Mouse (Mus musculus): ENCODE data around the gene Spata31d1a.
"Not testable (repeated sequence)": the region's sequence is repeated elsewhere in the genome, so short reads cannot be mapped to it uniquely, and the experiment has no call there.

The Spata31d1a gene

DNA sequence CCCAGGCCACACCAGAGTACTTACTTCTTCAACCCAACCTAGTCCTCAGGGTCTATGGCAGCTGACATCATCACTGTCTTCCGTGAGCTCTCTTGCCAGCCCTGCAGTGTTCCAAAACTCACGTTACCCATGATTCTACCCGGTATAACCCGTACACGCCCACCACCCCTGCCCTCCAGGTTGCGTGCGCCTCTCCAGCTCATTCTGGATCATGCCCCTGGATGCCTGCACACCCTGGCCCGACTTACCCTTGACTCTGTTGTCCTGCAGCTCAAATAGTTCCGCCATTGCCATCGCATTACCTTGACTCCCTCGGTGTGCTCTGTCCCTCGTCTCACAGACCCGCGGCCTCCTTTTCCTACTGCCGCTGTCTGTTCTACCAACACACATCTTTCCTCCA is at the start of gene Spata31d1a:
Spata31d1a (minus strand) TSS at position 101 of the 400 bp plus-strand sequence.
- DNase-seq, result no peak

GRCm38 (mm10) chr13:59756906-59757305 is 46.8 kb upstream of the Spata31d1a start:
- peak in 1 of 2 experiments; percentile 14 for DNase-seq

DNA sequence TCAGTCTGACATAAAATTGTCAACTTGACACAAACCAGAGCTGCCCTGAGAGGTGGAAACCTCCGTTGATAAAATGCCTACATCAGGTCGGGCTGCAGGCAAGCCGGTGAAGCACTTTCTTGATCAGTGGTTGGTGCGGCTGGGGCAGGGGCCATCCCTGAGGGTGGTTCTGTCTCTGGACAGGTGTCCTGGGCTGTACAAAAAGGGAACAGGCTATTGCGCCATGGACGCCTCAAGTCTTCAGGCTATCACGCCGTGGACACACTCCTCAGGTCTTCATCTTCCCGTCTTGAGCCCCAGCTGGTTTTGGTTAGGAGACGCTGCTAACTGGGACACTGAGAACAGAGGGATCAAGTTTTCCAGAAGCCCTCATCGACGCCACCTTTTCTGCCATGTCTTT is 40.2 kb upstream of the Spata31d1a start:
- no peak for DNase-seq

GRCm38 (mm10) chr13:59746711-59747110 is 36.6 kb upstream of the Spata31d1a start, which contains the start of gene 1700014D04Rik:
Gene 1700014D04Rik, minus strand, starts transcription at chr13:59746752.
- DNase-seq, result peak; percentile 27 to 33

- DNase-seq, result no peak
Observed at GRCm38 (mm10) chr13:59746164-59746563, 36.0 kb upstream of the Spata31d1a start.

GRCm38 (mm10) chr13:59745462-59745861 is 35.3 kb upstream of the Spata31d1a start:
- DNase-seq, result no peak

DNA sequence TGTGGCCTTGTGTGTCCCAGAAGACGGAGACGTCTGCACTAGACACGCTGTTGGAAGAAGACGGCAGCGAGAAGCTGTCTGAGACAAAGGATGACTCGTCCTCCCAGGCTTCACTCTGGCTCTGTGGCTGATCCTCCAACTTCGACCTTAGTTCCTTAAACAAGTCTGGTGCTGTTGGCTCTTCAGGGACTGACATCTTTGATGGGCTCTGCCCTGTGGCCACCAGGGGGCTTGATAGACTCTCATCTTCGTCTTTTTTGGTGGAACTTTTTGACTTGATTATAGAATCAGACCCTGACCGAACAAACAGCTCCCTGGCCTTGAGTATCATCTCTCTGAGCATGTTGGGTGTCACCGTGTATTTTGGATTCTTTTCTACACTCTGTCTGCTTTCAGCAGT is 31.6 kb upstream of the Spata31d1a start:
- no peak for DNase-seq

- no peak for DNase-seq
Observed at GRCm38 (mm10) chr13:59741096-59741495, 31.0 kb upstream of the Spata31d1a start.

DNA sequence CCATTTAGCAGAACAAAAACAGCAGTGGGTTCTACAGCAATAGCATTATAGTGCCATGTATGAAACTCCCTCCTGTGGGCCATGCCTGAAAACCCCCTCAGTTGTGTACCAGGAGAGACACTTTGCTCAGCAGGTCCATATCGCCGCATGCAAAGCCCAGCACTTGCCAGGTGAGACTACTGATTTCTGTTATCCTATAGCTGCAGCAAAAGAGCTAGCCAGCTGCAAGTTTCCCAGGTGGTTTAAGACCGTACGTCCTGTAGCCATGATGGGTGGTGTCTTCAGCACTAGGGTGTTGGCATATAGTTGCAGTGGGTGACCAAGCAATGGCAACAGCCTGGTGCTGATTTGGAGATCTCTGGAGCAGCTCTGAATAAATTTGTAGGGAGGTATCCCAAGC is 29.3 kb upstream of the Spata31d1a start:
- DNase-seq, result no peak

GRCm38 (mm10) chr13:59738455-59738854 is 28.3 kb upstream of the Spata31d1a start:
- no peak for DNase-seq

DNA sequence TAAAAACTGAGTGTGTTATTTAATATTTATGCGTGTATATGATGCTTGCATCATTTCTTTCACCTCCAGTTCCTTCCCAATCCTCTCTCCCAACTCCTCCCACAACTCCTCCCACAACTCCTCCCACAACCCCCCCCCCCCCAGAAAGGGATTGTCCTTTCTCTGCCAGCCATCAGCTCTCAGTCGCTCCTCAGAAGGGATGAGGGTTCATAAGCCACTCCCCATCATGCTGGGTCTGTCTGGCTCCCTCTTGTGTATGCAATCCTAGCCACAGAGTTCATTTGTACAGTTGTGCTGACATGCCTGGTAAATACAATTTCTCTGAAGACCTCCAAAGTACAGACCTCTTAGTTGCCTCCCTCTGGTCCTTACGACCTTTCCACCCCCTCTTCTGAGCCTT is 25.1 kb upstream of the Spata31d1a start:
- no peak for DNase-seq

DNA sequence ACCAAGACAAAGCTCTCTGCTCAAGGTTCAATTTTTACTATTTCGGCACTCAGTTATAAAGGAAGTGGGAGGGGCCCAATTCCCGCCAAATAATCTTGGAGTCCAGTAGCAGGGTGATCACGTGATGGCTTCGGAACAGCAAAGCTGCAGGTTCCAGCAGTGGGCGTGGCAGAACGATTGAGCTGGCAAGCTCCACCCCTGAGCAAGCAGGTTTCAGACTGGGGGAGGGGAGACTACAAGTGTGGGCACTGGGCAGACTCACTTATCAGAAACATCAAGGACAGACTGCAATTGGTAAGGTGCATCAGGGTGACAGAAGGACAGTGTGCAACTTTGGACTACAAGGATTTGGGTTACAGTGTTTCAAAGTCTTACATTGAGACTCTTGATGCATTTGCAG is 24.2 kb upstream of the Spata31d1a start:
- DNase-seq, result peak in 1 of 2 experiments; percentile 6

DNA sequence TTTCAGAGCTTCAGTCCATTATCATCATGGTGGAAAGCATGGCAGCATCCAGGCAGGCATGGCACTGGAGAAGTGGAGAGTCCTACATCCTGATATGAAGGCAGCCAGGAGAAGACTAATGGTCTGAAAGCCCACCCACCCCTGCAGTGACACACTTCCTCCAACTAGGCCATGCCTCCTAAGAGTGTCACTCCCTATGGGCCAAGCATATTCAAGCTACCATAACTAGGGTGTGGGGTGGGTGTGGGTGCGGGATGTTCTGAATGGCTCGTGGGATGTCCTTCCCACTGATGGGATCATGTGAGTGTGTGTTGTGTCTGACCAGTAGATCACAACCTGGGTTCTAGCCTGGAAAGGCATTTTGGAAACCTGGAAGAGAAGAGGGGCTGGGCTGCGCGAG is 23.8 kb upstream of the Spata31d1a start:
- DNase-seq, result no peak

- DNase-seq, result no peak
Observed at GRCm38 (mm10) chr13:59731652-59732051, 21.5 kb upstream of the Spata31d1a start, which contains the start of gene Spata31d1d. Gene Spata31d1d, minus strand, starts transcription at chr13:59731752.

DNA sequence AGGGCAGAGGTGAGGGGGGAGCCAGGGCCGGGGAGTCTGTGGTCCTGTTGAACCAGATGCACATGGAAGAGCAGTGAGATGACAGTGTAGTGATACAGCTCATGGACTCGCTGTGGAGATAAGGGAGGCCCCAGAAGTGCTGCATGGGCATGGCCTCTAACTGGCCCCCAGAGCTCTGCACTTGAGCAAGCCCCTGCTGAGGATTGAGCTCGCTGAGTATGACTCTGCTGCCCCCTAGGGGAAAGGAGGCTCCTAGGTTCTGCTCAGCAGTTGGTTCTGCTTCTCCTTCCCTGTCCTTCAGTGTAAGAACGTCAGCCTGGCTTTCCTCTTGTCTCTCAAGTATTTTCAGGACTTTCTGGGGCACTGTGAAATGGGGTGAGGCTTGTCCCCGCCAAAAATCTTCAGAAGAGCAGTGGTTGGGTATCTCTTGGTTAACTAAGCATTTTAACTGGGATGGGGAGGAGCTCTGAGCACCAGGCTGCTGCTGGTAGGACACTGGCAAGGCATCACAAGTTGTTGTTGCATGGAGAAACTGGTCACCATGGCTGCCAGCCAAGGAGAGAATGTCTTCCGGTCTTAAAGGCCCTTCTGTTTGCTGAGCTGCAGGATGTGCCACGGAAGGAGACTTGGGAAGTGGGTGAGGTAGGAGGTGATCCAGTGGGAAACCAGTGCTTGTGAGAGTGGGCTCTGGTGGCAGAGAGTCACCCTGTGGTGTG is 18.4 kb upstream of the Spata31d1a start:
- DNase-seq, result peak; percentile 64 to 80

DNA sequence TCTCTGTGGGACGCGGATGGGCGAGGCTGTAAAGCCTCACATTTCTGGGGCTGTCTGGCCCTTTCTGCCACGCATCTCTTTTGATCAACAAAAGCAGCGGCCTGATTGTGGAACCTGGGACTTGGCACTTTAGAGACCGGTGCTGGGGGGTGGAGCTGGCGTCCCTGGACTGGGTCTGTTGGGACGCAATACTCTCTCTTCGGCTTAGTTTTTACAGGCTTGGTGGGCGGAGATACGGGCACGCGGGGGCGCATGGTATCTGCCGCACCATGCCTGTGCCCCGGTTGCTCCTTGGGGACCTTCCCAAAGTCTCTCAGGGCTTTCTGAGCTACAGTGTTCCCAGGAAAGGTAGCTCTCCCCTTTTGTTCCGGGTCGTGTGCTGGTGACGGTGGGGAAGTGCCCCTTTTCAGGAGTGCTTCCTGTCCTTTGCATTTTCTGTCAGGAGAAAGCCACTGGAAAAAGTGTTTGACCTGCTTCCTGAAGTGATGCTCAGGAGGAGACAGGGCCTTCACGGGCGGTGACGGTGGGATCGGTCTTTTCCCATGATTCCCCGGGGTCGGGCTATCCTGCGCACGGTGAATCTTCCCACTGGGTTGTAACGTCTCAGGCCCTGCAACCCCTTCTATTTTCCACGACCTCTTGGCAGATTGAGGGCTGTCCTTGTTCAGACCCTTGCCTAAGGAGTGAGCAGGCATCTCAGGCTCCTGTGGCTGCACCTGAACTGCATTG is 16.2 kb upstream of the Spata31d1a start:
- DNase-seq, result no peak

- not testable (repeated sequence) for DNase-seq
Observed at GRCm38 (mm10) chr13:59722089-59722488, 12.0 kb upstream of the Spata31d1a start.

- DNase-seq, result no peak
Observed at GRCm38 (mm10) chr13:59719475-59719874, 9.3 kb upstream of the Spata31d1a start.

DNA sequence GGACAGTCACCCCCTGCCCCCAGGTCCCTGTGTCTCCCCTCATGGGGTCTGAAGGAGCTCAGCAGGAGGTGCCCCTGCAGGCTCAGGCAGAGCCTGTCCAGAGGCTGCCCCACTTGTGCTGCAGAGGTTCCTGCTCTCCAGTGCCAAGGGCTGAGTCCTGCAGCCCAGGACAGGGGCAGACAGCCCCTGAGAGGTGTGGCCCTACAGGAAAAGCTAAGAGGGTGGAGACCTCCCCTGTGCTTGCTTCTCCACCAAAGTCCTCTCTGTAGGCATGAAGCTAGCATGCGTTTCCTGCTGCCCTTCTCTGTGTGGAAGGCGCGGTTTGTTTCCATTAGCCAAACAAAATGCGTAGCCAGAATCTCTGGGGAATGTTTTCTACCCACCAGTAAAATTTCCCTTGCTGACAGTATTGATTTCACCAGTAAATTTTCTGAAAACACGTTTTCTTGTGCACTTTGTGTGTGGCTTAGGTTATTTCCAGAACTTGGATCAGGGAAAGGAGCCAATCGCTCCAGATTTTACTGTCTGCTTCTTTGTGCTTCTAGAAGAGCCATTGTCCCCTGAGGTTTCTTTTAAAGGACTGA is 8.8 kb upstream of the Spata31d1a start:
- DNase-seq, result peak in 1 of 2 experiments; percentile 15

DNA sequence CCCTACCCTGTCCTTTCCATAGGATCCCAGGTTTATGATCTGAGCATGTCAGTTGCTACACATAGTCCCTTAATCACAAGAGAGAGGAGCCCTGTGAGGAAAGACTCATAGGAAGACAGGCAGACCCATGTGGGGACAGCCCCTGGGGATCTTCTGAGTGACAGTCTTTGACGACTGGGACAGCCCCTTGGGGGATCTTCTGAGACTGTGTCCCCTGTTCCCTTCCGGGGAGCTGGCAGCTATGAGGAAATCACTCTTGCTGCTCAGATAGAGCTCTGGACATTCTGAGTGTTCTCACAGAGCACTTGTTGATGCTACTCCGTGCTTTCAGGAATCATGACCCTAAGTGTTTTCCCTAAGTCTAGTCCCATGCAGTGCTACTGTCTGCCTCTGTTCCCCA is 3.6 kb upstream of the Spata31d1a start:
- no peak for DNase-seq

DNA sequence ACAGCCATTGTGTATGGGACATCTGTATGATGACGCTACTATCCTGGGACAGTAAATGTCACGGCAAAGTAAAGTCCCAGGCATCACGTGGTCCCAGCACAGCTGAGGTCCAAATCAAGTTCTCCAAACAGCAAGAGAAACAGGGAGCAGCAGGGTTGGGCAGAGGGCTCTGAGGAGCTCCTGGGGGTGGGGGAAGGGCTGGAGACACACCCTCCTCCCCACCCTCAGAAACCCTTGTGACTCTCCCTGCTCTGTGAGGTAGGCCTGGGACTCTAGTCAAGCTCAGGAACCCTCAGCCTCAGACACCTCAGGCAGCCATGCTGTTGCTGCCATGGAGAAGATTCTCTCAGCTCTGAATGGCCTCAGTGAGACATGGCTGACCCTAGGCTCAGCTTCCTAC is 1.9 kb upstream of the Spata31d1a start, which contains the start of gene Spata31d1b:
Spata31d1b (plus strand) TSS at position 301 of the 400 bp plus-strand sequence.
- not testable (repeated sequence) for DNase-seq

DNA sequence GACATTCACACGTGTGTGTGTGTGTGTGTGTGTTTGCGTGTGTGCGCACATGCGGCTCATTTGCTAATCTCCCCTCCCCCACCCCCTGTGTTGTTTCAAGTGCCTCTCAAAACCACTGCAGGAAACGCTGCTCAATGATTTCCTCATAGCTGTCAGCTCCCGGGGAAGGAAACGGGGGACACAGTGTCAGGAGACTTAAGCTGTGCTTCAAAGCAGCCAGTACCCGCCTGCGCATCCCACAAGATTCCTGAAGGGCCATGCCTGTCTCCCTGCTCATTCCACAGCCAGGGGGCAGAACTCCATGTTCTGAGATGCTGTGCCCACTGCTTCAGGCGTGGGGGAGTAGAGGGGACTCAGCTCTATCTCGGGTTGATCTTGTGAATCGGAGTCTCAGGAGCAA is 5.6 kb downstream of the Spata31d1a start:
- peak; percentile 28 to 33 for DNase-seq

DNA sequence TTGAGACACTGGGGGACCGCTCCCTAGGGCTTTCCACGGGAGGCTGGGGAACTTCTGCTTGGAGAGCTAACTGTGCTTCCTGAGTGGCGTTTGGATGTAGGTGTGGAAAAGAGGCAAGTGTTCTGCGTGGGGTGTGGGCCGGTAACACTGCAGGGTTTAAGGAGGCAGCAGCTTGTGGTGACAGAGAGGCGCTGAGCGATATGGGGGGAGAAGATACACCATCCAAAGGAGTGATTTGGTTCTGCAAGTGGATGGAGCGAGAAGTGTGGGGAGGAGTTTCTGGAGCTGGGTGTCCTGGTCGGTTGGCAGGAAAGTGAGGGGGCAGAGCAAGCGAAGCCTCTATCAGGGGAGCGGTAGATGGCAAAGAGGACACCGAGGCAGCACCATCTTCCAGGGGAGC is 6.6 kb downstream of the Spata31d1a start:
- no peak for DNase-seq

GRCm38 (mm10) chr13:59700137-59700536 is 10.0 kb downstream of the Spata31d1a start:
- DNase-seq, result not testable (repeated sequence)

Data from kidney, adult 8-10 months (tissue).